Mouse (Mus musculus) liver, embryonic 13.5 days (tissue): Measurements from ENCODE around the gene Grem2. TPM values are rescaled to one million over a fixed set of nuclear protein-coding genes. Genes with fewer than 3 reads are reported as not detected.

Experiments used
- ATAC-seq: fragments of 200-750 bp; cut with Nextera tagmentation; 2 replicates; pipeline ENCODE4 v1.8.0; 2017; ENCODE audit warnings: low read depth, mild to moderate bottlenecking, moderate number of reproducible peaks, moderate library complexity
- DNase-seq: peaks from one replicate; pipeline ENCODE4 v3.0.0; 2022
- H3K27ac ChIP-seq: fragments of 300-500 bp; sonication (generic); 2 replicates; pipeline ENCODE4 v1.5.1; 2015; ENCODE audit warnings: moderate library complexity, mild to moderate bottlenecking, inconsistent platforms
- H3K27me3 ChIP-seq: fragments of 300-500 bp; sonication (generic); 2 replicates; pipeline ENCODE4 v1.6.1; 2015; ENCODE audit warnings: mild to moderate bottlenecking, inconsistent platforms
- H3K36me3 ChIP-seq: fragments of 300-500 bp; sonication (generic); 2 replicates; pipeline ENCODE4 v1.6.1; 2015; ENCODE audit warnings: mild to moderate bottlenecking, inconsistent platforms
- H3K4me1 ChIP-seq: fragments of 300-500 bp; sonication (generic); replicated peaks from 2 replicates; pipeline ENCODE4 v1.6.1; 2015; ENCODE audit warnings: inconsistent platforms
- H3K4me2 ChIP-seq: fragments of 300-500 bp; sonication (generic); 2 replicates; pipeline ENCODE4 v1.6.1; 2015; ENCODE audit warnings: inconsistent platforms, mild to moderate bottlenecking, moderate library complexity
- H3K4me3 ChIP-seq: fragments of 300-500 bp; sonication (generic); replicated peaks from 2 replicates; pipeline ENCODE4 v1.5.1; 2015; ENCODE audit warnings: mild to moderate bottlenecking, inconsistent platforms
- H3K9ac ChIP-seq: fragments of 300-500 bp; sonication (generic); 2 replicates; pipeline ENCODE4 v1.6.1; 2015; ENCODE audit warnings: mild to moderate bottlenecking, inconsistent platforms
- H3K9me3 ChIP-seq: fragments of 300-500 bp; sonication (generic); replicated peaks from 2 replicates; pipeline ENCODE4 v1.6.1; 2016; ENCODE audit warnings: inconsistent platforms
- WGBS: fragments of 180-500 bp; shearing (Covaris S2); methylation state at CpG from one replicate; pipeline ENCODE4 v1.1.7; 2015; ENCODE audit not compliant: insufficient replicate concordance; 5-methylcytosine and 5-hydroxymethylcytosine counted together
- polyA plus RNA-seq: library from polyadenylated mRNA; unstranded; fragments of >200 nt; fragmentation: Nextera tagmentation; extraction: Ambion mirVana; gene quantifications from 2 replicates; pipeline ENCODE4 v1.2.1, GENCODE M21; 2015

Gene Grem2
- polyA plus RNA-seq = 0.05 and 0.09 TPM in 2 replicates

DNA sequence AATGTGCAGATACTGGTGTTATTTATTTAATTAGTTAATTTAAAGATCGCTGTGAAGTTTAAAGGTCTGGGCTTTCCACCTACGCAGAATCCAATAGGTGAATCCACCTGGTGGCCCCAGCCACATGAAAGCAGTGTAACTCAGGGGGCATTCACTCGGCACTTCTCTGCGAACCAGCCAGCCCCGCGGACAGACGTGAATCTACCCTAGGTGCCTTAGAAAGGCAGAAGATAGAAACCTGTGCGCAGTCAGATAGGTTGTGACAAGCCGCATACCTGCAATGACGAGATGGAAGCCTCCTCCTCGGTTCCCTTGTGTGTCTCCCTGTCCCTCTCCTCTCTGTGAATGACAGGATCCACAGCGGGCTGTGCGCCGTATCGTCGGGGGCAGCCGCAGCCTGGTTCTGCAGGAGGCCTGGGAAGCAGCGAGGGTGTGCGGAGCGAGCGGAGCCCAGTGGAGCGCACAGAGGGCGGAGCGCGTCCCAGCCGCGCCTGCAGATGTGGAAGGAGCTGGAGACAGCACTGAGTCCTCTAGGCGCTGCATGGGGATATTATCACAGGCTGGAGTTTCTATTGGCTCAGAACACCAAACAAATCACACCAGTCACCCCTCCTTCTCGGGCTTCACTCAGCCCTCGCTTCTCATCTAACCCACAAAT, at the start of gene Grem2:
TSS of gene Grem2 (minus strand) at position 522 of the 658 bp plus-strand sequence.
- no peak for DNase-seq
- 7% methylated on average over 30 of the region's 30 CpGs for WGBS
- no peak for ATAC-seq
- H3K4me2 ChIP-seq = peak within 1 kb of the TSS; percentile 43
- no peak within 1 kb of the TSS for H3K27ac ChIP-seq
- no peak within 1 kb of the TSS for H3K9ac ChIP-seq
- no peaks in the 10 kb centered on the region for H3K36me3 ChIP-seq
- H3K9me3 ChIP-seq = no peaks in the 10 kb centered on the region
- H3K27me3 ChIP-seq = peaks cover 5% of the 10 kb centered on the region; the same call in 1 of the 2 replicates
- H3K4me3 ChIP-seq = peak within 1 kb of the TSS; percentile 10; the same call in 1 of the 2 replicates
- H3K4me1 ChIP-seq = no peaks in the 10 kb centered on the region

DNA sequence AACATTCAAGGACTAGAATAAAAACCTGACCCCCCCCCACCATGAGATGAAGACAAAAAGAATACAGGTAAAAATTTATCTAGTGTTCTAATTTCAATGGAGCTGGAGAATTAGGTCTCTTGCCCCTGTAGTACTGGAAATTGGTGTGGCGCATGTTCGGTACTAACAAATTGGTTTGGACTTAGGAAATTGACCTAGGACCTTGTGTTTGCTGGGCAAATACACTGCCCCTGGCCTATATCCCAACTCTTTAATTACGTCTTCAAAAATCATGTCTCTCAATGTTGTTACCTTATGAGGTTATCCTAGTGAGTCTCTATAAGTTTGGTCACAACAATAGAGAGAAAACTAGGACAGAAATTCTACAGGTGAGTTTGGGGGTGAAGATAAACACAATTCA, 38.2 kb upstream of the Grem2 start:
- H3K27ac ChIP-seq = no peak overlapping the region
- no peak overlapping the region for H3K9ac ChIP-seq
- H3K27me3 ChIP-seq = no peaks in the 10 kb centered on the region
- no peaks in the 10 kb centered on the region for H3K9me3 ChIP-seq
- DNase-seq (no peak), ATAC-seq (no peak)
- no peak overlapping the region for H3K4me3 ChIP-seq
- H3K4me1 ChIP-seq = no peaks in the 10 kb centered on the region
- WGBS = 69% methylated on average over 3 of the region's 3 CpGs
- no peaks in the 10 kb centered on the region for H3K36me3 ChIP-seq
- no peak overlapping the region for H3K4me2 ChIP-seq

DNA sequence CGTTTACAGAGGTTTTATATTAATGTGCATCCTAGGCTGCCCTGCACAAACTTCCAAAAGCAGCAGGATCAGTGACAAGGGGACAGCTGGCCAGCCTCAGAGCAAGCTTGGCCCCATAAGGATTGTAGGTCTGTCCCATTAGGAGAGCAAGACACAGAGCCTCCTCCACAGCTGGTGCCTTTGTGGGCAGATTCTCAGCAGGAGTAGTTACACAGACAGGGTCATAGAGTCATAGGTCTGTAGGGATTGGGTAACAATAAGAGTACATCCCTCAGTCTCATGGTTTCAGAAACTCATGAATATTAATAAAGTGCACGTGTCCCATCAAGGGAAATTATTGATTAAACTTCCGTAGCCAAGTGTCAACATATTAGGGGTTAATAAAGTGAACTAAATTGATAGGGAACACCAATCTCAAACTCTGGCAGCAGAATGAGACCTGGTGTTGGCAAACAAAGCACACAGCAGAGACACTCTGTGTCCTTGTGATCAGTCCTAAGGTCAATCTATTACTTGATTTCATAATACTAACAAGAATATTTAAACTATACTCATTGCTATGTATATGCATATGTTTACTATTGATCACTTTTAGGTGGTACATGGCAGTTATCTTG, 9.5 kb upstream of the Grem2 start:
- no peak overlapping the region for H3K4me2 ChIP-seq
- no peaks in the 10 kb centered on the region for H3K36me3 ChIP-seq
- peaks cover 2% of the 10 kb centered on the region; the same call in 1 of the 2 replicates for H3K9me3 ChIP-seq
- H3K4me3 ChIP-seq = no peak overlapping the region
- no peaks in the 10 kb centered on the region for H3K4me1 ChIP-seq
- H3K9ac ChIP-seq = no peak overlapping the region
- H3K27me3 ChIP-seq = no peaks in the 10 kb centered on the region
- H3K27ac ChIP-seq = no peak overlapping the region
- WGBS = 50% methylated on average over 3 of the region's 3 CpGs
- DNase-seq (no peak), ATAC-seq (no peak)

DNA sequence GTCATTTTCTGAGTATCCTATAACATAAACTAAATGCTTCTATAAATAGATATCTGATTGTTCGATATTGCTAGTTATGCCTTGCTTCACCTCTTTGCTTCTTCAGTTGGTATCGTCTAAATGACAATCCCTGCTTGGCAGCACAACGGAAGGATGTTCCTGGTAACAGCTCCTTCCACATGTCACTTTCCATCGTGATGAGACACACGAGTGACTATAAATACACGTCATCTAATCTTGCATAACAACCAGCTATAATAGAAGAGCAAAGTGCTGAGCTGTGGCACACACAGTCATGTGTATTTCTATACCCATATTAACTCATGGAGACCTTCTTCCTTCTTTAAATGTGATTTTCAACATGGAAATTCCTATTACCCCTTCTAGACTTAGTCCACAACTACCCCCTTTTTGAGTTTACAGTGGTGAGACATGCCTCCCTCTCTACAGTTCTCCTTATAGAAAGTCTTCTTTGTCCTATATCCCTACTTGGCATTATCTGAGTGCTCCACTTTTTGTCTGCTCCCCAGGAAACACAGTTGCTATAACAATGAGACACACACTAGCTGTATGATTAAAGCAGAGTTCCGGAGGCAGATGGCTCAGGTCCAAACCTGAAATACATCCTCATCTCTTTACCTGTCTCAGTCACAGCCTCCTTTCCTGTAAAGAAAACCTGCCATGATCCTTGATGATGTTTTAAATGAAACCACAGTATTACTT, 8.0 kb upstream of the Grem2 start:
- no peaks in the 10 kb centered on the region for H3K4me1 ChIP-seq
- ATAC-seq = no peak

DNA sequence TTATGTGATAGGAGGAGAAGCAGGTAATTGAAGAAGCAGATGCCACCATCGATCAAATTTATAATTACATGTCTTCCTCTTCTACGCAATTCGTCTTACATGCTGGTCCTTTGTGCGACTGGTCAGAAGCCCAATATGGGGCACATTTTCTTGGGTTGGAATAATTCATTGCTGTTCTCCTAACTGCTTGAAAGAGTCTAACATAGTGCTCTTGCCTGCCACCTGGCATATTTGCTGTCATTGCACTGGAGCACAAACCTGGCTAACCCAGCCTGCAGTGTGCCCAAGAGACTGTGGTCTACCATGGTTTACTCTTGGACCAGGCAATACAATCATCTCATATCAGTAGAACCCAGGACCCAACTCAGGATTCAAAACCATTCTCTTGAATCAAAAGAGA, 2.7 kb downstream of the Grem2 start:
- no peaks in the 10 kb centered on the region for H3K4me1 ChIP-seq
- H3K9me3 ChIP-seq = no peaks in the 10 kb centered on the region
- H3K27me3 ChIP-seq = peaks cover 5% of the 10 kb centered on the region; the same call in 1 of the 2 replicates
- H3K4me3 ChIP-seq = no peak overlapping the region
- H3K27ac ChIP-seq = no peak overlapping the region
- DNase-seq = no peak
- H3K4me2 ChIP-seq = no peak overlapping the region
- H3K36me3 ChIP-seq = no peaks in the 10 kb centered on the region
- no peak overlapping the region for H3K9ac ChIP-seq
- WGBS = 73% methylated on average over 4 of the region's 4 CpGs
- no peak for ATAC-seq

More for the DNA sequence above, 8.0 kb upstream of the Grem2 start:
- Histone ChIP-seq H3K9me3 (peaks cover 2% of the 10 kb centered on the region; the same call in 1 of the 2 replicates), H3K27me3 (no peaks in the 10 kb centered on the region), H3K4me3 (no peak overlapping the region), H3K36me3 (no peaks in the 10 kb centered on the region), H3K9ac (no peak overlapping the region), H3K4me2 (no peak overlapping the region), H3K27ac (no peak overlapping the region)
- no peak for DNase-seq
- WGBS = 63% methylated on average over 7 of the region's 7 CpGs

DNA sequence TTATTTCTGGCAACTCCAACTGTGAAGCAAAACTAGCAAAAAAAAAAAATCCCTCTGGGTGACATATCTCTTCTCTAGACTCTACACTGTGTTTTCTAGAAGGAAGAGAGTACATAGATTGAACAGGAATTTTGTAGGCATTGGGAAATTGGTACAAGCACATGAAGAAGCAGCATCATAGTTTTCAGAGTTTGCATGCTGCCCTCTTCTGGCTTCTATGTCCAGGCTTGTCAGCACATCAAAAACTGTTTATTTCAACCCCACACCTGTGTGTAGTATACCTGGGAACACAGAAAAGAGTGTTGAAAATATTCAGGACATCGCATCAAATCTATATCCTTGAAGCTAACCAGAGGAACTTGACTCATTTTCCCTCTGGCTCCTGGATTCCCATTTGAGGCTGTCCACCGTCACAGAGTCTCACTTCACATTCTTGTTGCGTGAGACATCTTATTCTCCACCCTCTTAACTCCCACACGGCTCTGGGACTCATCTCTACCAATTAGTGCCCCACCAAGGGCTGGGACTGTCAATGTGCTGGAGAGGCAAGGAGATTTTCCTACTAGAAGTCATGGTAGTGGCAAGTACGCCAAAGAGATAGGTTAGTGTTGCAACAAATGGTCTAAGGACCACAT, 3.3 kb downstream of the Grem2 start:
- Histone ChIP-seq H3K36me3 (no peaks in the 10 kb centered on the region), H3K27ac (no peak overlapping the region), H3K9me3 (no peaks in the 10 kb centered on the region), H3K27me3 (peaks cover 5% of the 10 kb centered on the region; the same call in 1 of the 2 replicates), H3K4me1 (no peaks in the 10 kb centered on the region), H3K4me2 (no peak overlapping the region), H3K4me3 (no peak overlapping the region), H3K9ac (no peak overlapping the region)
- DNase-seq (no peak), ATAC-seq (no peak)
- 53% methylated on average over 5 of the region's 5 CpGs for WGBS

DNA sequence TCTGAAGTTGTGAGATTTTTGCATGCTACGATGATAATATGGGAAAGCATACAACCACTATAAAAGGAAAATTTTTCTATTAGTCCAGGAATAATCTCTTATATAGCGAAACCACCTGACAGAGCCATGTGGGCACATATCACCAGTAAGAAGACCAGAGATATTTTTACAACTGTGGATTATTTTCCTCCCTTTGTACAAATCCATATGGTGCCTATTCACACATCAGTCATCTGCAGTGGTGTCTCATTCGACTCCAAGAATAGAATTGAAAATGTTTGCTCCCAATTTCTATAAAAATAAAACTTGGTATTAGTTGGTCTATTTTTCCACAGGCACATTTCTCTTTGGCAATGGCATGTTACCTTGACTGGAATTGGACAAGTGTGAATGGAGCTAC, 11.8 kb downstream of the Grem2 start:
- Histone ChIP-seq H3K9me3 (no peaks in the 10 kb centered on the region), H3K27ac (no peak overlapping the region), H3K9ac (no peak overlapping the region), H3K4me2 (no peak overlapping the region), H3K4me1 (no peaks in the 10 kb centered on the region), H3K36me3 (no peaks in the 10 kb centered on the region), H3K4me3 (no peak overlapping the region), H3K27me3 (no peaks in the 10 kb centered on the region)
- ATAC-seq (no peak), DNase-seq (no peak)
- WGBS = 58% methylated on average over 3 of the region's 3 CpGs

DNA sequence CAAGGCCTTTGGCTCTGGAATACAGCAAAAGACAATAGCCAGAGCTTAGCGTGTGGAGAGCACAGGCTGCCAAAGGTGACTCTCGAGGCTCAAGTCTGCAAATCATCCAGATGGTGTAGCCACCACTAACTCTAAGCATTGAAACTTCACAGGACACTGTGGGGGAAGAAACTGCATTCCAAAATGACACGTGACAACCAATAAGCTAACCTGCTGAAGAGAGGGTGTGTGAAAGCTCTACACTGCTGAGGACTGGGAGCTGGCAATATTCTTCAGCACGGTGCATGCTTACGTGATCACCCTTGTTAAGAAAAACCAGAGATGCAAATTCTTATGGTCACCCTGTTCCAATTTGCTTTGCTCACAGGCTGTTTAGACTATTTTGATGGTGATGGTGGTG, 13.4 kb downstream of the Grem2 start:
- H3K27ac ChIP-seq = no peak overlapping the region
- H3K4me1 ChIP-seq = no peaks in the 10 kb centered on the region
- H3K9me3 ChIP-seq = no peaks in the 10 kb centered on the region
- H3K4me3 ChIP-seq = no peak overlapping the region
- H3K36me3 ChIP-seq = no peaks in the 10 kb centered on the region
- H3K4me2 ChIP-seq = no peak overlapping the region
- no peaks in the 10 kb centered on the region for H3K27me3 ChIP-seq
- DNase-seq (no peak), ATAC-seq (no peak)
- WGBS = 56% methylated on average over 5 of the region's 5 CpGs
- H3K9ac ChIP-seq = no peak overlapping the region

DNA sequence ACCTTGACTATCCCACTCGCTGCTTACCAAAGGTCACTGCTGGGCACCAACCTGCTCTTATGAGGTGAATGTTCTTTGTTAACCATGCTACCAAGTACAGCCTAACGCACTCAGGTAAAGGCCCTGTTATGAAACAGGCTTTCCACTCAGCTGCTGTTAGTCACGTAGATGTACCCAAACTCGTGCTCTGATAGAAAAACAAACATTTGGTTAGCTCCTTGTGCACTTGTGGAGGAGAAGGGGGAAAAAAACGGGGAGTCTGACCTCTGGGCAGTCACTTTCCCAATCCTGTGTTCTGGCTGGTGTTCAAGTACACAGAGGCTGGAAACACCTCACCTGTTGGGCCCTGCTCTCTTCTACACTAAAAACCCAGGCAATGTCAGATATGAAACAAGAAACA, 14.0 kb downstream of the Grem2 start:
- Histone ChIP-seq H3K4me2 (no peak overlapping the region), H3K27me3 (no peaks in the 10 kb centered on the region), H3K9ac (no peak overlapping the region), H3K27ac (no peak overlapping the region), H3K9me3 (no peaks in the 10 kb centered on the region), H3K36me3 (no peaks in the 10 kb centered on the region), H3K4me1 (no peaks in the 10 kb centered on the region), H3K4me3 (no peak overlapping the region)
- DNase-seq (no peak), ATAC-seq (peak; percentile 47; the same call in 1 of the 2 replicates)
- WGBS = 47% methylated on average over 5 of the region's 5 CpGs

DNA sequence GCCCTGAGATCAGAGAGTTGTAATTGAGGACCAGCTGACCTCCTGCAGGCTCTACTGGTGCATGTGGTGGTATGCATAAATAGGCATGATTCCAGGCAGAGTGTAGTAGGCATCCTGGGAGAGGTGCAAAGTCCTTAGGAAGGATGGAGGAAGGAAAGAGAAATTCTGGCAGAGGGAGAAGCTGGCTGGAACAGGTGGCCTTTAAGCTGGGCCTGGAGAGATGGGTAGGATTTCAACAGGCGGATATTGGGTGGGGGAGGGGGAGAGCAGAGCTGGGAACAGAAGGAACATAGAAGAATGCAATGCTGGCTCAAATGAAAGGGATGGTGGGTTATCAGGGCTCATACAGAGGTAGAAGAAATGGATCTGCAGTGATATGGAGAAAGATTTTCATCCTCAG, 18.9 kb downstream of the Grem2 start:
- WGBS = 25% methylated on average over 1 of the region's 1 CpGs
- H3K4me3 ChIP-seq = no peak overlapping the region
- H3K9ac ChIP-seq = no peak overlapping the region
- ATAC-seq (no peak), DNase-seq (no peak)
- H3K36me3 ChIP-seq = no peaks in the 10 kb centered on the region
- H3K4me1 ChIP-seq = no peaks in the 10 kb centered on the region
- no peak overlapping the region for H3K4me2 ChIP-seq
- no peaks in the 10 kb centered on the region for H3K9me3 ChIP-seq
- no peaks in the 10 kb centered on the region for H3K27me3 ChIP-seq
- H3K27ac ChIP-seq = no peak overlapping the region

DNA sequence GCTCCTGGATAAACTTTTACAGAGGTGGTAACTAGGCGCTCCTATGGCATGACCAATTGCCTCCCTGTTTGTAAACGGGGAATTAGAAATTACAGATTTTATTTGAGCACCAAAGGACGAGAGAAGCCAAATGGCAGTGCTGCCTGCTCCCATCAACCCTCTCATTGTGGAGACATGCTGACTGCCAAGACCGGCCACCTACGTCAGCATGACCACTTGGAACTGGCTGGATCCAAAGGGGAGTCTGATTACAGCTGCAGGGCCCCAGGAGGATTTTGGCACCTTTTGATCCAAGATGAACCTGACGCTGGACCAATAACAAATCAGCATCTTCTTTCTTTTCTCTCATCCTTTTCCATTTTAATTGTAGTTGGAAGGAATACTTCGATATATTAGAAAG, 29.1 kb downstream of the Grem2 start:
- no peak overlapping the region for H3K27ac ChIP-seq
- 61% methylated on average over 7 of the region's 7 CpGs for WGBS
- H3K4me3 ChIP-seq = no peak overlapping the region
- ATAC-seq = no peak
- no peak for DNase-seq
- no peaks in the 10 kb centered on the region for H3K36me3 ChIP-seq
- no peak overlapping the region for H3K9ac ChIP-seq
- H3K4me2 ChIP-seq = no peak overlapping the region
- H3K27me3 ChIP-seq = no peaks in the 10 kb centered on the region
- no peaks in the 10 kb centered on the region for H3K4me1 ChIP-seq
- no peaks in the 10 kb centered on the region for H3K9me3 ChIP-seq
